Mouse (Mus musculus) left cerebral cortex, postnatal 10 days (tissue): Measurements from ENCODE around the gene Il6st. TPM values are rescaled to one million over a fixed set of nuclear protein-coding genes. Genes with fewer than 3 reads are reported as not detected.
A peak's percentile ranks its signal among the peaks of the same experiment; 100 is the strongest.

Experiments
- DNase-seq, 2 experiments: peaks; one replicate each; pipeline ENCODE4 v3.0.0; 2021 to 2022; ENCODE audit warnings: low spot score in 2 of 2, mixed read lengths in 1 of 2; ENCODE audit errors: extremely low spot score in 1 of 2
- intact Hi-C: fragments of 180-260 bp; cut with DNase I; formaldehyde crosslinking; loops from one replicate; pipeline ENCODE4 v1.15.1; 2025
- total RNA-seq, 2 experiments: library from RNA; stranded (reverse); gene quantifications; 2 replicates each; pipeline ENCODE4 v1.2.3; 2021

Il6st gene
- total RNA-seq, 2 experiments from 2014 or later = 76.1 to 84.1 TPM

- intact Hi-C loops = no loop called here
- peak; percentile 38 to 82 for DNase-seq
Observed at GRCm38 (mm10) chr13:112439917-112440361, 23.9 kb upstream of the Il6st start.

DNA sequence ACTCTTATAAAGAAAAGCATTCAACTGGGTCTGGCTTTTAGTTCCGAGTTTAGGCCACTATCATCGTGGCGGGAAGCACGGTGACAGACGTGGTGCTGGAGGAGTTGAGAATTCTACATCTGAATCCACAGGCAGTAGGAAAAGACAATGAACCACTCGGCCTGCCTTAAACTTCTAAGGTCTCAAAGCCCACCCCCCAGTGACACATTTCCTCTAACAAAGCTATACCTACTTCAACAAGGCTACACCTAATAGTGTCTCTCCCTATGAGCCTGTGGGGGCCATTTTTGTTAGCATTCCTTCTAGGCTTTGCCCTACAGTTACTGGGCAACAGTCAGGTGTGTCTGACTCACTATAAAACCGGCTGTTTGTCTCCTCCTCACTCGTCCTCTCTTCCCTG lies 23.2 kb upstream of the Il6st start:
- no peak for DNase-seq
- intact Hi-C loops = no loop called here

- intact Hi-C loops = no loop called here
- no peak for DNase-seq
Observed at GRCm38 (mm10) chr13:112442867-112443529, 20.9 kb upstream of the Il6st start.

GRCm38 (mm10) chr13:112447108-112447665 lies 16.7 kb upstream of the Il6st start:
- intact Hi-C loops = no loop called here
- no peak for DNase-seq

DNA sequence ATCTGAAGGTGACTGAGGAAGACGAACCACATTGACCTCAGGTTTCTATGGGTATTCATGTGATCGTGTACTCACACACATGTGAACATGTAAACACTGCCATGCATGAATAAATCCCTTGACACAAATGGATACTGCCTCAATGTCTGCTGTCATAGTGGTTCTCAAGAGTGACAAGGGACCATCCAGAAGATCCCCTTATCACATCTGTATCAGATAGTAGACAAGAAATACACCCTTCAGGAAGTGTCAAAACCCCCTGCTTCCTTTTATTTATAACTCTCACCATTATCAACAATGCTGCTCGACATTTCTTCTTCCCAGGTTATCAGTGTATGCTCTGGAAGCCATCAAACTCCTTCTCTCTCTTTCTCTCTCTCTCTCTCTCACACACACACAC lies 13.7 kb upstream of the Il6st start:
- intact Hi-C loops = no loop called here
- no peak for DNase-seq

- intact Hi-C loops = no loop called here
Observed at GRCm38 (mm10) chr13:112457366-112457765, 6.5 kb upstream of the Il6st start.

GRCm38 (mm10) chr13:112458016-112458415 lies 5.9 kb upstream of the Il6st start:
- intact Hi-C loops = no loop called here
- no peak for DNase-seq

More at GRCm38 (mm10) chr13:112457366-112457765, 6.5 kb upstream of the Il6st start:
- no peak for DNase-seq

DNA sequence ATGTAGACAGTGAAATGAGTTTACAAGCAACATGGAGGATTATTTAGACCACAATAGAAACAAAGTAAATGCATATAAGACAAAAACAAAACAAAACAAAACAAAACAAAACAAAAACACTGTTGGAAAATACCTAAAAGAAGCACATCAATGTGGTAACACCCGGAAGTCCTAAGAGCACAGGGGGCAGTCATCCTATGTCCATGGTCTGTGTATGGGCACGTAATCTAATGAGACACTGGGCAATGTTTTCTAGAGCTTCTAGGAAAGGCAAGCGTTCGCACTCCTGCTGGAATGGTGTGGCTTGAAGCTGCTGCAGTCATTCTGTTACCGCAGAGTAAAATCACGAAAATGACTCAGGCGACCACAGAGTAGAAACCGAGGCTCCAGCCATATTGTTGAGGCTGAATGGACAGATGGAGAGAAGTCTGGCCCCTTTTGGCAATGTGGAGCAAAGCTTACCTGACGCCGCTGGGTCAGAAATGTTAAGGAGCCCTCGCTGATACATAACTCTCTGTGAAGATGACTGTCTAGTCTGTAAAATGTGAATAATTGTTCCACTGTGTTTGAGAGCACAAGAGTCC lies 5.3 kb upstream of the Il6st start:
- intact Hi-C loops = no loop called here
- no peak for DNase-seq

DNA sequence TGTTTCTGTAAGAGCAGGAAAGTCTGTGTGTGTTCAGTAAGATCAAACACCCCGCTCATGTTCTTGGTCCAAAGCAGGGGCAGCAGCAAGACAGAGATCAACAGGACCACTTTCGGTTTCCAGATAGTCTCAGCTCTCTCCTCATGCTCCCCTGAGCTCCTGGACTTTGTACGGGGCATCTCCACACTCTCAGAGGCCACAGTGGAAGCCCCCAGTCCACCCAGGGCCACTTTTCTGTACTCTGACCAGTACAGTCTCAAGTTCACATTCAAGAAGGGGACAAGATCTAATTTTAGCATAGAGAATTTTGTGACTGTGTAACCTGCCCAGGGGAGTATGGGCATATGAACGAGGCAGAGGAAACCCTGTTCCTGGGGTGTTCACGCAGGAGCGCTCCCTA lies 3.9 kb upstream of the Il6st start:
- DNase-seq = no peak
- intact Hi-C loops = no loop called here

DNA sequence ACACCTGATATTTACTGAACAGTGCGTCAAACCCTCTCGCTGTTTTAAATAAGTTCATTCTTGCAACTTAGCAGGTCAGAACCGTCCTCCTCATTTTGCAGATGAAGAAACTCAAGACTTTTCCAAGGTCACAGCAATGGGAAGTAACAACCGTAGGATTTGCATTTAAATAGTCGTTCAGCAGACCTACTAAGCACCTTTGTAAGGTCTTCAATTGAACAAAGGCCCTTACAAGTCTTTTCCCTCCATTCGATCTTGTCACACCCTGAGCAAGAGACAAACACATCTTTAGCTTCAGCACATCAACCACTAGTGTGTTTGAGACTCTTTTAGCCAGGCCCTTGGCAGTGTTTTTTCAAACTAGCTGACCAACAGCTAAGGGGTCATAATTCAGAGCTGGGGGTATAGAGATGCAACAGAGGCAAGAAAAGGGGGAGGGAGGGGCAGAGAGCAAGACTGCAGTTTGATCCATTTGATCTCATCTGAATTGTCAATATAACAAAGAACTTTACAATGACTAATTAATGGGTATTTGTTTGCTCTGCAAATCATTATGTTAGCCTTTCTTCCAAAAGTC lies 1.4 kb upstream of the Il6st start:
- no peak for DNase-seq
- intact Hi-C loops = no loop called here

DNA sequence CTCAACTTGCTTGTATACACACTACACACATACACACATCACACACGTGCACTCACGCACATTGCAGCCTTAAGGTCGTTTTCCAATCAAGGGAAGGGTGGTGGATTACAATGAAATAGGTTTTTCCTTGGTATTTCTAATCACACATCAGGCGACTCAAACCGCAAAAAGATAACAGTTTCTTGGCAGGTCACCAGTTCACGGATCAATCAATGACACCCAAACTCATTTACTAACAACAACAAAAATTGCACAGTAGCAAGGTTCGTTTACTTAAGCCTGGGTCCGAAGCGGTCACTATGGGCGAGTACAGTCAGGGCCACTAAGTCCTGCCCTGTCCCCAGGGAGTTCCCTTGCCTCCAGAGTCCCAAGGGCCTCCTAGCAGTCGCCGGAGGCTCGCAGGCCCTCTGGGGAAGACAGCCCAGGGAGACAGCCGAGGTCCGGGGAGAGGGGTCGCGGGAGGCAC lies 500 bp upstream of the Il6st start:
- no peak for DNase-seq
- intact Hi-C loops = no loop called here

DNA sequence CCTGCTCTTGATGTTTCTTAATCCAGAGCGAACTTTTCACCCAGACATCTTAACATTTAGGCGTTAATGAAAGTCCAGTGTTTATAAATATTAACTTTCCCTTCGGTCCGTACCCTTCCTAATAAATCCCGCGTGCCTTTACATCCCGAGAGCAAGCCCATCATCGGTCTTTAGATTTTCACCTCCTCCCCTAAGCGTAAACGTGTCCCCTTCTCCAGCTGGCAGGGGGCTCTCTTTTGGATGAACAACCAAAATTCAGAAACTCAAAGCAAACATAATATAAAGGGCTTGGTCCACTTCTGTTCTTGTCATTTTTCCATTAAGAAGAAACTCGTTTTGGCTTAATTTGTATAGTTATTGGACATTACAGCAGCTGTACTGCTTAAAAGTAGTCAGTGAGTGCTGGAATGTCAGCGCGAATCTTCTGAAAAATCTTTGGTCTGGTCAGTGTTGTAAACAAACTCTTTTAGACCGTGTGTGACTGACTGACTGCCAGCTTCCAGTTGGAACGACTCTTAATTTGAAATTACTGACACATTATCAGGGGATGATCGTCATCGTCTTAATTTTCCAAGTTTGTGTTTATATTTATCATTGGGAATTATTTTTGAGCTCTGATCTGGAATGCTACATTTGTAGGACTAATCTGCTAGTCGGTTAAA lies 887 bp downstream of the Il6st start:
- DNase-seq = no peak
- intact Hi-C loops = no loop called here

- intact Hi-C loops = no loop called here
- DNase-seq = no peak
Observed at GRCm38 (mm10) chr13:112465585-112465984, 1.7 kb downstream of the Il6st start.

- intact Hi-C loops = no loop called here
- DNase-seq = no peak
Observed at GRCm38 (mm10) chr13:112466136-112466945, 2.5 kb downstream of the Il6st start.

- DNase-seq = no peak
- intact Hi-C loops = no loop called here
Observed at GRCm38 (mm10) chr13:112466946-112467255, 3.0 kb downstream of the Il6st start.

DNA sequence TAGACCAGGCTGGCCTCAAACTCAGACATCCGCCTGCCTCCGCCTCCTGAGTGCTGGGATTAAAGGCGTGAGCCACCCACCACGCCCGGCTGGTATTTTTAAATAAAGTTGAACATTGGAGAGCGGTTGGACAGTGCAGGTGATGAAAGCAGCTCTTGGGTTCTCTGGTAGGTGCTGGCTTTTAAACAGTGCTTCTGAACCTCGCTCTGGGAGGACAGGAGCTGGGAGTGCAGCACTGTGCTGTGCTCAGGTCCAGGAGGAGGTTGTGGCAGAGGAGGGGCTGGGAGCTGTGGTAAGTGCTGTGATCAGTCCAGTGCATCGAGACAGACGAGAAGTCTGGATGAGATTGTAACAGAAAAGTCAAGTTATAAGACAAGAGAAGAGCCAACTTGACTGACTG lies 3.5 kb downstream of the Il6st start:
- intact Hi-C loops = no loop called here
- no peak for DNase-seq

GRCm38 (mm10) chr13:112469491-112469890 lies 5.6 kb downstream of the Il6st start:
- intact Hi-C loops = no loop called here

GRCm38 (mm10) chr13:112471201-112471600 lies 7.3 kb downstream of the Il6st start:
- DNase-seq = no peak
- intact Hi-C loops = no loop called here

More at GRCm38 (mm10) chr13:112469491-112469890, 5.6 kb downstream of the Il6st start:
- DNase-seq = no peak
